Mouse (Mus musculus) left cerebral cortex, adult 11 months (tissue): ENCODE measurements at regions not wholly inside any gene's neighbourhood (a gene's known extent, or its start where the extent isn't known, plus 50 kb on each side); places are given as distances from the start of the nearest gene placed in this dataset.

Experiments used
- DNase-seq: peaks from one replicate; pipeline ENCODE4 v3.0.0; 2022; ENCODE audit warnings: low spot score

- DNase-seq = no peak
Observed at GRCm38 (mm10) chr14:76629913-76630478, 73.3 kb upstream of the Serp2 start.

- DNase-seq = no peak
Observed at GRCm38 (mm10) chr14:76628182-76628892, 71.6 kb upstream of the Serp2 start.

- no peak for DNase-seq
Observed at GRCm38 (mm10) chr14:76625589-76626368, 69.1 kb upstream of the Serp2 start.

DNA sequence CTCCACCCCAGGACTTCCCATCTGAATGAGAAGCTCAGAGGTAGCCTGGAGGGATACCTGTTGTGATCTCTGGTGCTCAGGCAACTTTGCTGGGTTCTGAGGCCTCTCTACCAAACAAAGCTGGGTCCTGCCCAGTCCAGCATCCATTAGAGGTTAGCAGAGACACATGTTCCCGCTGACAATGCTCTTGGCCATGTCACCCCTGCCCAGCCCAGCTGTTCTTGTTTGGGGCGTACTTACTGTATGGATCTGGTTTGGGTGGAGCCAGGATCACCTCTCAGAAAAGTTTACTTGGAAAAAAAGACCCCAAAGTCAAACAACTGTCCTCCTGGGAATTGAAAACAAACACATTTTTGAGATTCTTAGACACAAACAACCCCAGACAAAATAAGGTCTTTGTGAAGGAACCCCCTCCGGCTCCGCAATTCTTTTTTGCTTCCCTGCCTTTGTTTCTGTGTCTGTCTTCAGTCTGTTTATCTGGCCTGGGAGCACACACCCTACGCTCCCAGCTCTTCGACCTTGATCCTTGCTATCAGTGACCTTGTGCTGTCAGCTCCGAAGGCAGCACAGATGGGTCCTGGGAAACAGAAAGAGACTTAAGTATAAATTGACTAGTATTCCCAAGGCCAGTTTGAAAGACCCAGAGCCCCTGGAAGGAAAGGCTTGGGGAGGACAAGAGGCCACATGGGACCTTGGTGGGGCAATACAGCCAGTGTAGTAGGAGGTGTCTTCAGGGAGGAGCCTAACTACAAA is 68.1 kb upstream of the Serp2 start:
- DNase-seq = no peak

GRCm38 (mm10) chr14:76623371-76623988 is 66.8 kb upstream of the Serp2 start:
- DNase-seq = no peak

GRCm38 (mm10) chr14:76622634-76623291 is 66.1 kb upstream of the Serp2 start:
- no peak for DNase-seq

DNA sequence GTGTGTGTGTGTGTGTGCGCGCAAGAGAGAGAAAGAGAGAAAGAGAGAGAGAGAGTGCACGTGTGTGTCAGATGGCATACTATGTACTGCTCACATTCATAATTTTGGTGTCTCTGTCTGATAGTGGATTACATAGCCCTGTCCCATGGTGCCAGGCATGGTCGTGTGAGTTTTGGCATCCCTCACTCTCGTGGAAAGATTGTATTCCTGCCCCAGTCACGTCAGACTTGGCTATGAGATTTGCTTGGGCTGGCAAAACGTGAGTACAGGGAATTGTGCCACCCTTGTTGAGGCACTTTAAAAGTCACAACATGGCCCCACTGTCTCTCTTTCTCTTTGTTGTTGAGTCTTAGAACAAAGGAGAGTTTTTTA is 62.3 kb upstream of the Serp2 start:
- no peak for DNase-seq

DNA sequence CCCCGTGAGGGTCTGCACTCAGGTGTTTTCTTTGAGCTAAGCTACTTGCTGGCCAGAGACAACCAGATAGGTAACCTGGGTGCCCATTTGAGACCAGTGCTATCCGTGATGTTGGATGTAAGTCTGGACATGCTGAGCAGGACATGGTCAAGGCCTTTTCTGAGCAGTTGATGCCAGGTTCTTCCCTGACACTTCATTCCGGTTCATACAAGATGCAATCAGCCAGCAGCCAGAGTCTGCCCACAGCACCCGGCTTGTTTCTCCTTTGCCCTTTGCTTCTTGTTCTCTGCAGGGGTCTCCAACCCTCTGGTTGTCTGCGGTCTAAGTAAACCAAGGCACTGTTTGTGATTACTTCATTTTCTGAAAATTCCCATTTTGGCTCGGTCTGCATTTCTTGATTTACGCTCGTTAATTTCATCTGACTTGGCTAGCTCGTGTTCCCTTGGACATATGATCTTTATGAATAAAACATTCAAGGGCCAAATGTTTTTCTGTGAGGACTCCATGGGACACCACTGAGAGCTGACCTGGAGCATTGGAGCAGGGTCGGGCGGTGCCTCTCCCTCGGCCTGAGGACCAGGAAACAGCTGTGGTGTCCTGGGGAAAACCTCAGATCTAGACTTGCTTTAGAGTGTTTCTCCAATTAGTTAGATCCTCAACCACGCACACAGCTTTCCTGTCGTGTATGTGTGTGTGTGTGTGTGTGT is 61.8 kb upstream of the Serp2 start:
- DNase-seq = no peak

- no peak for DNase-seq
Observed at GRCm38 (mm10) chr14:76617889-76618288, 61.2 kb upstream of the Serp2 start.

DNA sequence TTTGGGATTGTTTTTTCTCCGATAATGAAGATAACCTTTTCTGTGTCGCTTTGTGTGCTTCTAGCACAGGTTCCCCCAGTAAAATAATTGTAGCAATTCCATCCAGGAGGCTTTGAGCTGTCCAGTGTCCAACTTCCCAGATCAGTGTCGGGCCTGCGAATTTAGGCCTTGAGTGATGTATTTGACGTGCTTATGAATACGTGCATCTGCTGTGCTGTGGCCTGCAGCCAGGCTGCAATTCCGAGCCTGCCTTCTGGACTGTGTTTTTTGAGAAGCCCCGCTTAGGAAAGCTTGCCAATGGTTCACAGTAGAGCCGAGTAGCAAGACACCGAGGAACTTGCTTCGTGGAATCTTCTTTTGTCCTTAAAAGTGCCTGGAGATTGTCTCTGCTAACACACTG is 60.8 kb upstream of the Serp2 start:
- no peak for DNase-seq

GRCm38 (mm10) chr14:76616367-76616683 is 59.6 kb upstream of the Serp2 start:
- no peak for DNase-seq

- no peak for DNase-seq
Observed at GRCm38 (mm10) chr14:76615603-76616366, 59.1 kb upstream of the Serp2 start.

DNA sequence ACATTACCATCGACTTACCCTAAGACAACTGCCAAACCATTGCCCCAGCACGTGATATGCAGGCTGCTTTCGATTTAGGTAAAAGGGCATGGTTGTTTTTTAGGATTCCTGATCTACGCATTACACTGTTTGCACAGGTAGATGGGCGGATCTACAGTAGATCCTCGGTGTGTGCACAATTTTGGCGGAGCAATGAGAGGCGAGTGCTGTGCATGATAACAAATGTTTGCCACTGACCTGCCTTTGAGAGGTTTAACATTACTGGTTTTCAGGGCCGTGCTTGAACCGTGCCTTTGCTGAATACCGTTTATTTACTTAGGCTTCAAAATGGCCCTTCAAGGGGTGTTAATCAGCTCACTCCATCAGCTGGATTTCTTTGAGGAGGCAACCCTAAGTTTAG is 58.5 kb upstream of the Serp2 start:
- DNase-seq = no peak

GRCm38 (mm10) chr14:76614682-76615081 is 58.0 kb upstream of the Serp2 start:
- no peak for DNase-seq

DNA sequence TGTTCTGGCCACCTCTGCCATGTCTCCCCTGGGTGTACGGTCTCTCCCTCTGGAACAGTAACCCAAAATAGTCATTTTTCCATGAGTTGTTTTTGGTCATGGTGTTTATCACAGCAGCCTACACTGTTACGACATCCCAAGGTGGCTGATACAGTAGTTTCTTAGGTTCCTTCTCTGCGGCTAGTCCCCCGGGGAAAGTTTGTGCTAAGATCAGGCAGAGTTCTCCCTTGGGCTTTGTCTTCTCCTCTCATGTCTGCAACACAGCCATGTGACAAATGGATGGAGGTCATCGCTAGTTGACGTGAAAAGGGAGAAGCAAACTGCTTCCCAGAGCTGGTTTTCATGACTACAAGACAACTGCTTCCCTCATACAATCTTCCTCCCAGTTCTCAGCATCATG is 56.9 kb upstream of the Serp2 start:
- no peak for DNase-seq

DNA sequence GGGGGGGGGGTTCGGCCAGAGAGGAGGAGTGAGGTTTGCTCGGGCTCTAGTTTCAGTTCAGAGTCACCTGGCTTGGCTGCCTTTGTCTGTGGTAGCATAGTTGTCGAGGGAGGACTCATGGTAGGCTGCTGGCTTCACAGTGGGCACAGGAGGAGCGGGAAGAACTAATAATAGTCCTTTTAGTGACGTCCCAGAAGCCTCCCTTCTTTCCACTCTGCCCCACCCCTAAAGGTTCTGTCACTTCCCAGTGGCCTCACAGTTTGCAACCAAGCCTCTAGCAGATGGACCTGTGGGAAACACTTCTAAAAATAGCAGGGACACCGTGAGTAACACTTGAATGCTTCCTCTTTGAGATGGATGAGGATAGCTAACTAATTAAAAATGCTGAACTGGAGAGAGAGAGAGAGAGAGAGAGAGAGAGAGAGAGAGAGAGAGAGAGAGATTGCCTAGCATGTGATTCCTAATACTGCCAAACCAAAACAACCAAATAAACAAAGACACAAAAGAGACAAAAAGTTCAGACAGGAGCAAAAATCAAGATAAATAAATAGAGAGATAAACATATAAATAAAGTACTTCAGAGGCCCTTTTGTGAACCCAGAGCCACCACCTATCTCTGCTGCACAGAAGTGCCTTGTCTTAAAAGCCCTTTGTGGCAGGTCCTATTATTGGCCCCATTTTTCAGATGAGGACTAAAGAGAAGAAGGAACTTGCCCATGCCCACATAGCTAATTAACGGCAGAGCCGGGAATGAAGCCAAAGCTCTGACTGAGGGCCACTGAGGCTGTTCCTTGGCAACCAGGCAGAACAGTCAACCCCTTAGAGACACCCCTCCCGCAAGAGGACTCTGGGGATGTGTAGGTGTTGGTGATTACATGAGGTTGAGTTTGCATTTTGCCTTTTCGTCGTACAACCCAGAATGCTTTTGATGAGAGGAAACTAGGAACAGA is 54.0 kb upstream of the Serp2 start:
- DNase-seq = peak; percentile 29
